Mouse (Mus musculus) myocyte (in vitro differentiated cells): ENCODE measurements around the gene Nlrp1a.

Experiments used
- E2F4 ChIP-seq: IDR thresholded peaks from one replicate; pipeline ENCODE4 v1.6.1; 2011; ENCODE audit warnings: mild to moderate bottlenecking, control low read depth, moderate library complexity; ENCODE audit not compliant: insufficient read depth
- MYOD1 ChIP-seq, 3 experiments: IDR thresholded peaks; one replicate each; pipeline ENCODE4 v1.6.1; 2011; ENCODE audit warnings: control low read depth in 2 of 3, low read depth in 2 of 3, mild to moderate bottlenecking in 2 of 3, moderate library complexity in 1 of 3; ENCODE audit not compliant: insufficient read length in 2 of 3, control insufficient read depth in 1 of 3
- POLR2A ChIP-seq: IDR thresholded peaks from one replicate; pipeline ENCODE4 v1.6.1; 2011; ENCODE audit warnings: low read depth, mild to moderate bottlenecking, control low read depth, moderate library complexity; ENCODE audit not compliant: insufficient read length
- POLR2AphosphoS2 ChIP-seq: IDR thresholded peaks from one replicate; pipeline ENCODE4 v1.6.1; 2011; ENCODE audit warnings: low read depth, control low read depth; ENCODE audit not compliant: insufficient read length
- REST ChIP-seq: IDR thresholded peaks from one replicate; pipeline ENCODE4 v1.6.1; 2011; ENCODE audit warnings: mild to moderate bottlenecking, control low read depth, moderate library complexity; ENCODE audit not compliant: insufficient read depth, insufficient read length
- TCF12 ChIP-seq: IDR thresholded peaks from one replicate; pipeline ENCODE4 v1.6.1; 2011; ENCODE audit warnings: mild to moderate bottlenecking, control low read depth; ENCODE audit not compliant: poor library complexity, insufficient read depth, severe bottlenecking
- TCF3 ChIP-seq: IDR thresholded peaks from one replicate; pipeline ENCODE4 v1.6.1; 2011; ENCODE audit warnings: low read depth, control low read depth; ENCODE audit not compliant: insufficient read length
- USF1 ChIP-seq: IDR thresholded peaks from one replicate; pipeline ENCODE4 v1.6.1; 2011; ENCODE audit warnings: low read depth, mild to moderate bottlenecking, control low read depth, moderate library complexity

- TF ChIP-seq E2F4 (no peak), TCF12 (no peak), MYOD1 (IDR thresholded peaks at IDR 0.05; ENCODE audit: control insufficient read depth in 1 of 3, insufficient read length in 2 of 3, low read depth in 2 of 3) (no peak), POLR2AphosphoS2 (no peak), POLR2A (no peak), REST (no peak), TCF3 (no peak), USF1 (no peak)
Measured at GRCm38 (mm10) chr11:71169633-71170032, 25.1 kb upstream of the Nlrp1a start.
